Mouse (Mus musculus) kidney, embryonic 14.5 days (tissue): ENCODE results near the gene Rapgef4. TPM values are rescaled to one million over a fixed set of nuclear protein-coding genes. Genes with fewer than 3 reads are reported as not detected.

ENCODE experiments used
- ATAC-seq: fragments of 200-750 bp; cut with Nextera tagmentation; 2 replicates; pipeline ENCODE4 v1.8.0; 2017; ENCODE audit warnings: moderate number of reproducible peaks, mild to moderate bottlenecking, moderate TSS enrichment, moderate library complexity; ENCODE audit not compliant: low FRiP score, low TSS enrichment
- H3K27ac ChIP-seq: fragments of 300-500 bp; sonication (generic); 2 replicates; pipeline ENCODE4 v1.5.1; 2014; ENCODE audit warnings: low read depth, mild to moderate bottlenecking, low read length, moderate library complexity, mixed read lengths
- H3K27me3 ChIP-seq: fragments of 300-500 bp; sonication (generic); 2 replicates; pipeline ENCODE4 v1.6.1; 2014; ENCODE audit warnings: mild to moderate bottlenecking, low read length; ENCODE audit not compliant: control insufficient read depth, insufficient read depth
- H3K36me3 ChIP-seq: fragments of 300-500 bp; sonication (generic); 2 replicates; pipeline ENCODE4 v1.6.1; 2014; ENCODE audit warnings: low read length, mixed read lengths; ENCODE audit not compliant: control insufficient read depth, insufficient read depth
- H3K4me1 ChIP-seq: fragments of 300-500 bp; sonication (generic); 2 replicates; pipeline ENCODE4 v1.6.1; 2014; ENCODE audit warnings: low read length, mixed read lengths; ENCODE audit not compliant: control insufficient read depth, insufficient read depth
- H3K4me2 ChIP-seq: fragments of 300-500 bp; sonication (generic); replicated peaks from 2 replicates; pipeline ENCODE4 v1.6.1; 2014; ENCODE audit warnings: low read depth, mild to moderate bottlenecking, low read length
- H3K4me3 ChIP-seq: fragments of 300-500 bp; sonication (generic); 2 replicates; pipeline ENCODE4 v1.5.1; 2014; ENCODE audit warnings: mild to moderate bottlenecking, low read length
- H3K9ac ChIP-seq: fragments of 300-500 bp; sonication (generic); 2 replicates; pipeline ENCODE4 v1.6.1; 2014; ENCODE audit warnings: low read depth, mild to moderate bottlenecking, low read length, moderate library complexity
- H3K9me3 ChIP-seq: fragments of 300-500 bp; sonication (generic); 2 replicates; pipeline ENCODE4 v1.6.1; 2016; ENCODE audit warnings: low read length; ENCODE audit not compliant: control insufficient read depth
- WGBS: fragments of 180-500 bp; shearing (Covaris S2); extraction: QIAGEN DNeasy Blood & Tissue Kit; methylation state at CpG from one replicate; pipeline ENCODE4 v1.1.7; 2014; 5-methylcytosine and 5-hydroxymethylcytosine counted together
- polyA plus RNA-seq: library from polyadenylated mRNA; unstranded; fragments of >200 nt; fragmentation: Nextera tagmentation; extraction: Ambion mirVana; gene quantifications from 2 replicates; pipeline ENCODE4 v1.2.1, GENCODE M21; 2014

Gene Rapgef4
- polyA plus RNA-seq, 1 experiment from 2014 or later = 4.2 TPM

DNA sequence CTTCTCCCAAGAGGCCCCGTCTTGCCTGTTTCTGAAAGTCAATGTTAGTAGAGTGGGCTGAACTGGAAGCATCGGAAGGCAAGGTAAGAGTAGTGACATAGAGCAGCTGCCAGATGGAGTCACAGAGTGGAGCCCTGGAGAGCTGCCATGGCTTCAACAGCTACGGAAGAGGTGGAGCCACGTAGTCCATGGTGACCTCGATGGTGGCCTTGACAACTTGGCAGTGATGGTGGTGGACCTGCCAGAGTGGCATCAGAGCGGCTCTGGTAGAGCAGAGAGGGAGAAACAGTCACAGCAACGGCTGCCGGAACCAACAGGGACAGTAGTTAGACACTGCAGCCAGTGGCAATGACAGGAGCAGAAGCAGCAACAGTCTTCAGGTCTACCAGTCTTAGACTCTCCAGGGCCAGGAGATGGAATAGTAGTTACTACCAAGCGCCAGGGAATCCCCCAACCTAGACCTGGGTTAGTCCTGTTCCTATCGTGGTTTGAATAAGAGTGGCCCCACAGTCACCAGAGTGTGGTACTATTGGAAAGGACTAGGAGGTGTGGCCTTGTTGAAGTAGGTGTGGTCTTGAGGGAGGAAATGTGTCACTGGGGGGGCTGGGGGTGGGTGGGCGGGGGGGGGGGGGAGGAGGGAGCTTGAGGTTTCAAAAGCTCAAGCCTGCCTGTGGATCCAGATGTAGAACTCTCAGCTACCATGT lies 6.7 kb upstream of the Rapgef4 start:
- WGBS = 85% methylated on average over 10 of the region's 11 CpGs
- Histone ChIP-seq H3K4me3 (no peak overlapping the region), H3K4me1 (no peaks in the 10 kb centered on the region), H3K4me2 (no peak overlapping the region), H3K36me3 (no peaks in the 10 kb centered on the region), H3K27me3 (no peaks in the 10 kb centered on the region), H3K27ac (no peak overlapping the region), H3K9ac (no peak overlapping the region), H3K9me3 (no peaks in the 10 kb centered on the region)
- ATAC-seq = no peak

DNA sequence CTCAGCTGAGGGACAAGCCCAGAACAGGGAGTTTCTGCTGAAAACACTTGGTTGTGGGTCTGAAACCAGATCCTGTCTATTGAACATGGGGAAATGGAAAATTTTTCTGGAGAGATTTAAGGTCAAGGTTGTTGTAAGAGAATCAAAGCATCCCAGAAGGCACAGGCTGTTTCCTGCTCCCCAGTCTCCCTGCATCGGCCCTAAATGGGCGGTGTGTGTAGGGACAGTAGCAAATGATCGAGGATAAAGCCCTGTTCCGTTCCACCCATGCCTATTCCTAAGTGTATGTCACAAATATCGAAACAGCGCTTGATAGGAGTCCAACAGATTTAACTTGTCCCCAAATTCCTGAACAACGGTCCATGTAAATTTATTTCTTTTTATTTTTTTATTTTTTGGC lies 1.1 kb upstream of the Rapgef4 start:
- Histone ChIP-seq H3K9ac (no peak overlapping the region), H3K27me3 (peaks cover 5% of the 10 kb centered on the region), H3K9me3 (no peaks in the 10 kb centered on the region), H3K4me3 (no peak overlapping the region), H3K4me1 (0 out of 2 replicates have a peak, but pooled peaks cover 5% of the 10 kb centered on the region), H3K4me2 (no peak overlapping the region), H3K36me3 (no peaks in the 10 kb centered on the region), H3K27ac (no peak overlapping the region)
- no peak for ATAC-seq
- 86% methylated on average over 7 of the region's 7 CpGs for WGBS

GRCm38 (mm10) chr2:71981343-71981851 lies 357 bp downstream of the Rapgef4 start:
- Histone ChIP-seq H3K4me1 (0 out of 2 replicates have a peak, but pooled peaks cover 5% of the 10 kb centered on the region), H3K4me3 (peak overlapping the region; percentile 56), H3K27ac (no peak overlapping the region), H3K27me3 (peaks cover 5% of the 10 kb centered on the region), H3K9me3 (no peaks in the 10 kb centered on the region), H3K9ac (peak overlapping the region; percentile 64), H3K4me2 (peak overlapping the region; percentile 100), H3K36me3 (no peaks in the 10 kb centered on the region)
- WGBS = 7% methylated on average over 16 of the region's 24 CpGs
- peak; percentile 33; the same call in 1 of the 2 replicates for ATAC-seq

DNA sequence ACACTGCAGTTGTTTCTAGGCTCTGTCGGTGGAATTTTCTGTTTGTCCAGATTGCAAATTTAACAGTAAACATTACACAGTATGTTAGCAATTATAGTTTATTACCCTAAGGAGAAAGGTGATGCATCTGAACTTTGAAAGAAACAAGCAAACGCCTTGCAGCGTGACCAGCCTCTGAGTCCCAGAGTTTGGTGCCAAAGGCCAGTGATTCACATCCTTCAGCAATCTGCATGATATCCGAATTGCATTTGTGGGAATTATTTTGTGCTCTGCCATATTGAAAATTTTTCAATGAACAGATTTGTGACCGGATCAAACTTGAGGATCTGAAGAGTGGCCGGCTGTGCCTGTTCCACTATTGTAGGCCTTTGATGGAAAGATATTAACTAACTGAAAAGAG lies 856 bp downstream of the Rapgef4 start:
- H3K27me3 ChIP-seq = peaks cover 5% of the 10 kb centered on the region
- H3K9me3 ChIP-seq = no peaks in the 10 kb centered on the region
- peak overlapping the region; percentile 100; the same call in 1 of the 2 replicates for H3K4me2 ChIP-seq
- no peak overlapping the region; the same call in 1 of the 2 replicates for H3K4me3 ChIP-seq
- no peak overlapping the region for H3K27ac ChIP-seq
- H3K36me3 ChIP-seq = no peaks in the 10 kb centered on the region
- no peak for ATAC-seq
- no peak overlapping the region for H3K9ac ChIP-seq
- 0 out of 2 replicates have a peak, but pooled peaks cover 5% of the 10 kb centered on the region for H3K4me1 ChIP-seq
- WGBS = 58% methylated on average over 6 of the region's 6 CpGs

- no peaks in the 10 kb centered on the region for H3K36me3 ChIP-seq
- 54% methylated on average over 10 of the region's 10 CpGs for WGBS
- peak; percentile 86 for ATAC-seq
- no peaks in the 10 kb centered on the region for H3K9me3 ChIP-seq
- H3K27me3 ChIP-seq = peaks cover 5% of the 10 kb centered on the region
- 0 out of 2 replicates have a peak, but pooled peaks cover 5% of the 10 kb centered on the region for H3K4me1 ChIP-seq
- H3K27ac ChIP-seq = no peak overlapping the region
- H3K9ac ChIP-seq = no peak overlapping the region
- H3K4me2 ChIP-seq = no peak overlapping the region
- H3K4me3 ChIP-seq = no peak overlapping the region
Measured at GRCm38 (mm10) chr2:71982868-71983597, 2.0 kb downstream of the Rapgef4 start.

DNA sequence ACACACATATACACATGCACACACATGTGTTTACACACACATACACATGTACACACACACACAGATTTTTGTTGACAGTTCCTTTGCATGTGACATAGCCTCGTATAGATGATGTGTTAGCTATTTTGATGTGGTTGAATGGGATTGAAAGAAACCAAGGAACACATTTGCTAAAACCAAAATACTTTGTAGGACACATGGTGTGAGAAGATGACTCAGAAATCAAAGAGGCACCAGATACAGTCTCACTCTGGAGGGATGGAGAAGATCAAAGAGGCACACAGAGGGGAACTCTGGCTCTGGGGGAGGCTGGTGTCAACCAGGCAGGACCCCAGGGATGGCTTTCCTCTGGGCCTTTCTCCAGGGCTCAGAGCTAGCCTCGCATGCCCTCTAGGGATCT lies 4.7 kb downstream of the Rapgef4 start:
- no peaks in the 10 kb centered on the region for H3K9me3 ChIP-seq
- H3K36me3 ChIP-seq = no peaks in the 10 kb centered on the region
- H3K9ac ChIP-seq = no peak overlapping the region
- WGBS = 55% methylated on average over 2 of the region's 2 CpGs
- no peak for ATAC-seq
- 0 out of 2 replicates have a peak, but pooled peaks cover 6% of the 10 kb centered on the region for H3K4me1 ChIP-seq
- H3K27me3 ChIP-seq = no peaks in the 10 kb centered on the region
- no peak overlapping the region for H3K4me2 ChIP-seq
- no peak overlapping the region for H3K27ac ChIP-seq
- no peak overlapping the region for H3K4me3 ChIP-seq

DNA sequence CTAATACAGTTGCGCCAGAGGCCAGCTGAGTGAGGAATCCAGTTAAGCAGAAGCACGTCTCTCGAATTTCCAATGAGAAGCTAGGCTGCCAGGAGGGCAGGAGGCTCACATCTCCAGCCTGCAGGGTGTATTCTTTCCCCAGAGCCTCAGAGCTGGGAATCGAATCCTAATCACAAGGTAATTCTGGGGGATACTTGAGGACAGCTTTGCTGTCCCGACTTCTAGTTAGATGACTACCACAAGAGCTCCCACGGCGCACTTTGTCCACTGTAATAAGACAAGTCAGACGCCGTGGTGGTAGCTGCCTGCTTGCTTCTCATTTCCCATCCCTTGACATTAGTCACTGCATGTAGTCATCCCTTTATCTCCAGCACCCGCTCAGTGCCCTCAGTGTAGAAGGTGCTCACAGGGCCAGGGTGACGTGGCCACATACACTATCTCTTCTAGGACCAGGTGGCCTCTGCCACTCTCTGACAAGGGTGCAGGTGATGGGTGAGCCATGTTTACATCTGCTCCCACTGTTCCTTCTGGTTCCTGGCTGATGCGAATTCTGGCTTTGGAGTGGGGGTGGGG lies 5.3 kb downstream of the Rapgef4 start:
- Histone ChIP-seq H3K4me2 (no peak overlapping the region), H3K36me3 (no peaks in the 10 kb centered on the region), H3K4me3 (no peak overlapping the region), H3K9me3 (no peaks in the 10 kb centered on the region), H3K4me1 (0 out of 2 replicates have a peak, but pooled peaks cover 6% of the 10 kb centered on the region), H3K27me3 (no peaks in the 10 kb centered on the region), H3K9ac (no peak overlapping the region), H3K27ac (no peak overlapping the region)
- 68% methylated on average over 12 of the region's 12 CpGs for WGBS
- ATAC-seq = no peak

DNA sequence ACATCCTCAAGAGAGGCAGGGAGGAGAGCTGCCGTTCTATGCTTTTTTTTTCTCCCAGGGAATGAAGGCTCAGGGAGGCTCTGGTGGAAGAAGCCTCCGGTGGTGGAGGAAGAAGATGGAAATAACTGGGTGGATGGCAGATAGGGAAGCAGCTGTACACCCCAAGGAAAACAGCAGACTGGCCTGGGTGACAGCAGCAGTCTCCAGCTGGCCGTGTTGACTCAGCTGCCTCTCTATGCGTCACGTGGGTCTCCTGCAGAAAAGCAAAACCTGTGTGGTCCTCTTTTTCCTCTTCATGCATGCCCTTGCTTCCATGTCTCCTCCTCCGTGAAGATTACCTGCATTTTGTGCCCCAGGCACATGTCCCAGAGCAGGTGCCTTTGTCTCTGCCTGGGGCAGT lies 7.5 kb downstream of the Rapgef4 start:
- Histone ChIP-seq H3K27me3 (no peaks in the 10 kb centered on the region), H3K4me3 (no peak overlapping the region), H3K9me3 (no peaks in the 10 kb centered on the region), H3K9ac (no peak overlapping the region), H3K27ac (no peak overlapping the region), H3K4me2 (no peak overlapping the region), H3K36me3 (no peaks in the 10 kb centered on the region), H3K4me1 (0 out of 2 replicates have a peak, but pooled peaks cover 6% of the 10 kb centered on the region)
- WGBS = 30% methylated on average over 6 of the region's 6 CpGs
- no peak for ATAC-seq
